Mouse (Mus musculus): ENCODE data around the gene Slc16a7. TPM values are rescaled to one million over a fixed set of nuclear protein-coding genes. Genes with fewer than 3 reads are reported as not detected.

Slc16a7 gene
- total and polyA plus RNA-seq, 2 experiments = 26.8 to 79.7 TPM

DNA sequence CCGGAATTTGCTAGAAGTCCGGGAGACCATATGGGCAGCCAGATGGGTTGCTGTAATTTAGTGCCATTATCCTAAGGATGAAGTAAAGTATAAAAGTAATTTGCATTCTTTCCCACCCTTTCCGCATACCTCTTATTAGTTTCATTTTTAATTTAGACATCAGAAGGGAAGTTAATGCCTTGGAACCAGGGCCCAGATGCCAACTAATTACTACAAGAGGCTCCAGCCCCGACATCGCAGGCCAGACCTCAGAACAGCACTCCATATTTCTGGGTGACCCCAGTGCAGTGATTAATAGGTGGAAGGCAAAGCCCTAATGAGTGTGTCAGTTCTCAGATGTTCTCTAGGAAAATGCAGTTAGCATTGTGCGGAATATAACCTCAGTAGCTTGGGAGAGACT lies 100.7 kb downstream of the Slc16a7 start:
- 96% methylated on average over 6 of the region's 6 CpGs for WGBS
- TF ChIP-seq CTCF (IDR thresholded peaks at IDR 0.05; ENCODE audit: low read depth, low read length) (no peak), POLR2A (IDR thresholded peaks at IDR 0.05; ENCODE audit: extremely low read depth, insufficient read depth, low read length) (no peak)
- Histone ChIP-seq H3K4me1 (ENCODE audit: control insufficient read depth, insufficient read depth, low read length) (peaks cover 3% of the 10 kb centered on the region), H3K4me3 (ENCODE audit: insufficient read depth, low read depth, low read length) (no peak overlapping the region), H3K27ac (replicated peaks; ENCODE audit: insufficient read depth, low read depth, low read length) (no peak overlapping the region), H3K9ac (ENCODE audit: low read depth, low read length) (no peak overlapping the region), H3K36me3 (ENCODE audit: control insufficient read depth, insufficient read depth, low read length) (peaks cover 3% of the 10 kb centered on the region; the same call in 1 of the 2 replicates), H3K27me3 (ENCODE audit: control insufficient read depth, insufficient read depth, low read length) (no peaks in the 10 kb centered on the region), H3K79me2 (ENCODE audit: control insufficient read depth, insufficient read depth, low read length) (no peaks in the 10 kb centered on the region)
- DNase-seq (ENCODE audit: extremely low read depth, low read depth, low spot score) = no peak

DNA sequence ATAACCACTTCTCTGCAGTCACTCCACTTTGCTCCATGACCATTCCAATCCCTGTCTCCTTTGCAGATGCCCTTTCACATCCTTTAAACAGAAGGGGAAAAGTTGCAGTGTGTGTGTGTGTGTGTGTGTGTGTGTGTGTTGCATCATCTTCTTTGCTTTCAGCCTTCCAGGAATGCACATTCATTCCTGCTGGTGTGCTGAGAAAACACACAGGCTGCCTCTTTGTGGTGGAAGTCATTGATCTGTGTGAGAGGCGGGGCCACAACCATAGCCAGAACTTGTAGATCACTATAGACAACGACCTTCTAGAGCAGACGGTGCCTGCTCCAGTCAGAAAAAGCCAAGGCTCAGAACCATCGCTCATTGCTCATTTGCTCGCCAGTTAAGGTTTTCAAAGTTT lies 103.9 kb downstream of the Slc16a7 start:
- TF ChIP-seq POLR2A (IDR thresholded peaks at IDR 0.05; ENCODE audit: extremely low read depth, insufficient read depth, low read length) = no peak
- TF ChIP-seq CTCF (IDR thresholded peaks at IDR 0.05; ENCODE audit: low read depth, low read length) = no peak
- Histone ChIP-seq H3K27ac (replicated peaks; ENCODE audit: insufficient read depth, low read depth, low read length) (no peak overlapping the region), H3K4me1 (ENCODE audit: control insufficient read depth, insufficient read depth, low read length) (peaks cover 3% of the 10 kb centered on the region), H3K27me3 (ENCODE audit: control insufficient read depth, insufficient read depth, low read length) (no peaks in the 10 kb centered on the region), H3K36me3 (ENCODE audit: control insufficient read depth, insufficient read depth, low read length) (no peaks in the 10 kb centered on the region), H3K79me2 (ENCODE audit: control insufficient read depth, insufficient read depth, low read length) (no peaks in the 10 kb centered on the region), H3K9ac (ENCODE audit: low read depth, low read length) (no peak overlapping the region), H3K4me3 (ENCODE audit: insufficient read depth, low read depth, low read length) (no peak overlapping the region)
- DNase-seq (ENCODE audit: extremely low read depth, low read depth, low spot score) = peak; percentile 74
- WGBS = 32% methylated on average over 5 of the region's 5 CpGs

DNA sequence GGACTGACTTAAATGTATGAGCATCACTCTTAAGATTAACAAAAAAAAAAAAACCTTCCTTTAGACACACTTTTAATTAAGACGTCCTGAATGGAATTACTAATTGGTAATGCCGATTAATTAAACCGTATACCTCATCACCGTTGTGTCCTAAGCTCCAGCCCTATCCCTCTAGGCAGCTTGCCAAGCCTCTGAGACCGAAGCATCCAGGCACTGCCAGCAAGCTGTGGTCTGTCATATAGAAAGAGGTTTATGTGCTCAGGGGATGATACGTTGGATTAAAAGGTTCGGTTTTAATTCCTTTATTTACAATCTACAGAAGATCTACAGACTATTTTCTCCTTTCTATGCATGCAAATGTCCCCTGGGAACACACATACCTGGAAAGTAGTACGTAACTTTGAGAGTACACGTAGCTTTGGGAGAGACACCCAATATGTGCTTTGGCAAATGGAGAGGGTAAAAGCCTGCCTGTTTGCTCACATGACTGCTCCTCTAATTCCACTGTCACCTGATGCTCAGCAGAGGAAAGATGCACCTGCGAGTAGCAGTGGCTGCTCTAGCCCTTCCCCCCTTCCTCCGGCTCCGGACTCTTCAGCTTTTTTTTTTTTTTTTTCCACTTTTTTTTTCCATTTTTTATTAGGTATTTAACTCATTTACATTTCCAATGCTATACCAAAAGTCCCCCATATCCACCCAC lies 114.0 kb downstream of the Slc16a7 start:
- DNase-seq (ENCODE audit: extremely low read depth, low read depth, low spot score) = no peak
- Histone ChIP-seq H3K4me3 (ENCODE audit: insufficient read depth, low read depth, low read length) (no peak overlapping the region), H3K27ac (replicated peaks; ENCODE audit: insufficient read depth, low read depth, low read length) (no peak overlapping the region), H3K36me3 (ENCODE audit: control insufficient read depth, insufficient read depth, low read length) (peaks cover 3% of the 10 kb centered on the region), H3K4me1 (ENCODE audit: control insufficient read depth, insufficient read depth, low read length) (peaks cover 4% of the 10 kb centered on the region), H3K79me2 (ENCODE audit: control insufficient read depth, insufficient read depth, low read length) (no peaks in the 10 kb centered on the region), H3K27me3 (ENCODE audit: control insufficient read depth, insufficient read depth, low read length) (no peaks in the 10 kb centered on the region), H3K9ac (ENCODE audit: low read depth, low read length) (no peak overlapping the region)
- no peak for TF ChIP-seq POLR2A (IDR thresholded peaks at IDR 0.05; ENCODE audit: extremely low read depth, insufficient read depth, low read length)
- no peak for TF ChIP-seq CTCF (IDR thresholded peaks at IDR 0.05; ENCODE audit: low read depth, low read length)
- WGBS = 92% methylated on average over 12 of the region's 12 CpGs

DNA sequence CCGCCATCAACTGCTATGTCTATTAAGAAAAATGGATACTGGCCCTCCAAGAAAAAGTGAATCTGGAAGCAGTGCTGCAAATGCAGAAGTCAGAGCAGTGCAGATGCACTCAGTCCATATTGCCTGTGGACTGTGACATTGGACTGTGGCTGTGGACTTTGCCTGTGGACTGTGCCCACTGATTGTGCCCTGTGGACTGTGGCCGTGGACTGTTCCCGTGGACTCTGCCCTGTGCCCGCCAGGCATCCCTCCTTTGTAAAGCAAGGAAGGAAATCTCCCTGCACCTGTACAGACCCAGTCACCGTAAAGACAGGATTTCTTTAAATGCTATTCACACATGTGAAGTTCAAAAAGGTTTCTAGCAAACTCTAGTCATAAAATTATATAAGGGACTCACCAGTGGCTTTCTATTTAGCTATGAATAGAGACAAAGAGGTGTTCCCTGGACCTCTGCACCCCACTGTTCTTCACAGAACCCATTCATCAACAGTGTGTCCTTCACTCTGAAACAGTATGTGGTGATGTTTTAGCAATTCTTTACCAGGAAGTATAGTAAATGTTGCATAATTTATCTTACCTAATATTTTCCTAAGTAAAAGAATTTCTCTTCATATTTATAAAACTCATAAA lies 114.6 kb downstream of the Slc16a7 start:
- Histone ChIP-seq H3K27me3 (ENCODE audit: control insufficient read depth, insufficient read depth, low read length) (no peaks in the 10 kb centered on the region), H3K4me3 (ENCODE audit: insufficient read depth, low read depth, low read length) (no peak overlapping the region), H3K9ac (ENCODE audit: low read depth, low read length) (no peak overlapping the region), H3K4me1 (ENCODE audit: control insufficient read depth, insufficient read depth, low read length) (peaks cover 5% of the 10 kb centered on the region), H3K36me3 (ENCODE audit: control insufficient read depth, insufficient read depth, low read length) (peaks cover 3% of the 10 kb centered on the region), H3K79me2 (ENCODE audit: control insufficient read depth, insufficient read depth, low read length) (no peaks in the 10 kb centered on the region), H3K27ac (replicated peaks; ENCODE audit: insufficient read depth, low read depth, low read length) (no peak overlapping the region)
- whole genome bisulfite sequencing = 87% methylated on average over 5 of the region's 5 CpGs
- TF ChIP-seq POLR2A (IDR thresholded peaks at IDR 0.05; ENCODE audit: extremely low read depth, insufficient read depth, low read length) (no peak), CTCF (IDR thresholded peaks at IDR 0.05; ENCODE audit: low read depth, low read length) (no peak)
- DNase-seq (ENCODE audit: extremely low read depth, low read depth, low spot score) = peak; percentile 12

DNA sequence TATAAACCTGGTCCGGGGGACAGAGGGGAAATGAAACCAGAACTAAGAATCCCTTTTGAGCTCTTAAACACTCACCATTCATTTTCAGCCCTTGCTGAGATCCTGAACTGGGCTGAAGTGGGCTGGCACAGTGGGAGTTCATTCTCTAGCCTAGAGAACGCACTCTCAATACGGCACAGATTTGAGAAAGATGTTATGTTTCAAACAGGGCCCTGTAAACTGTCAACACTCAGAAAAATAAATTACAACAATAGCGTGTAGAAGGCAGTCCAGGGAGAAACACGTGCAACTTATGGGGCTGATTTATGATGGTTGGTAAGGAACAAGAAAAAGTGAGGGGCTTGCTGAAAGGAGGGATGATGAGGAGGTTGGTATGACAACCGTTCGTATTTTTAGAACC lies 115.5 kb downstream of the Slc16a7 start:
- no peak overlapping the region for H3K9ac ChIP-seq (ENCODE audit: low read depth, low read length)
- WGBS = 84% methylated on average over 7 of the region's 7 CpGs
- no peaks in the 10 kb centered on the region for H3K79me2 ChIP-seq (ENCODE audit: control insufficient read depth, insufficient read depth, low read length)
- no peaks in the 10 kb centered on the region for H3K27me3 ChIP-seq (ENCODE audit: control insufficient read depth, insufficient read depth, low read length)
- no peak for DNase-seq (ENCODE audit: extremely low read depth, low read depth, low spot score)
- H3K27ac ChIP-seq (replicated peaks; ENCODE audit: insufficient read depth, low read depth, low read length) = no peak overlapping the region
- H3K4me1 ChIP-seq (ENCODE audit: control insufficient read depth, insufficient read depth, low read length) = peaks cover 7% of the 10 kb centered on the region
- no peak overlapping the region for H3K4me3 ChIP-seq (ENCODE audit: insufficient read depth, low read depth, low read length)
- TF ChIP-seq POLR2A (IDR thresholded peaks at IDR 0.05; ENCODE audit: extremely low read depth, insufficient read depth, low read length) (no peak), CTCF (IDR thresholded peaks at IDR 0.05; ENCODE audit: low read depth, low read length) (no peak)
- peaks cover 3% of the 10 kb centered on the region for H3K36me3 ChIP-seq (ENCODE audit: control insufficient read depth, insufficient read depth, low read length)

DNA sequence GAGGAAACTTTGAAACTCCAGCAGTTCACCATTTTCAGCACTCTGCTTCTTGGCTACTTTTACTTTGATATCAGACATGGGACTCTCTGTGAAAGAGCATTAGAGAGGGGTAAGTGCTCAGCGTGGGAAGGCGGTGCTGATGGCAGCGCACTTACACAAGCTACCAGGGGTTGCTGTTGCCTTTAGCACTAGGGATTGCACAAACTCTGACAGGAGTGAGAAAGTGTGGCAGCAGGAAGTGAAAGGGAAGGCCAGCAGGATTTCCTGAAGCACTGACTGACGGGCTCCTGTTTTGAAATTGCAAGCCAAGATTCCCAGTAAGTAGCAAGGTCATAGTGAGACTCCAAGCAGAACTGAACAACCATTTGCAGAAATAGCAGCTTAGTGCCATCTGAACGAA lies 117.8 kb downstream of the Slc16a7 start:
- DNase-seq (ENCODE audit: extremely low read depth, low read depth, low spot score) = peak; percentile 56
- Histone ChIP-seq H3K79me2 (ENCODE audit: control insufficient read depth, insufficient read depth, low read length) (no peaks in the 10 kb centered on the region), H3K9ac (ENCODE audit: low read depth, low read length) (no peak overlapping the region), H3K36me3 (ENCODE audit: control insufficient read depth, insufficient read depth, low read length) (no peaks in the 10 kb centered on the region), H3K4me3 (ENCODE audit: insufficient read depth, low read depth, low read length) (no peak overlapping the region), H3K4me1 (ENCODE audit: control insufficient read depth, insufficient read depth, low read length) (peaks cover 7% of the 10 kb centered on the region), H3K27me3 (ENCODE audit: control insufficient read depth, insufficient read depth, low read length) (no peaks in the 10 kb centered on the region), H3K27ac (replicated peaks; ENCODE audit: insufficient read depth, low read depth, low read length) (no peak overlapping the region; the same call in 1 of the 2 replicates)
- WGBS = 66% methylated on average over 5 of the region's 5 CpGs
- TF ChIP-seq POLR2A (IDR thresholded peaks at IDR 0.05; ENCODE audit: extremely low read depth, insufficient read depth, low read length) (no peak), CTCF (IDR thresholded peaks at IDR 0.05; ENCODE audit: low read depth, low read length) (no peak)
